Mouse (Mus musculus) intestine, embryonic 15.5 days (tissue): ENCODE data around the gene Olfr391-ps. TPM values are rescaled to one million over a fixed set of nuclear protein-coding genes. Genes with fewer than 3 reads are reported as not detected.

ENCODE experiments used
- ATAC-seq: fragments of 200-750 bp; cut with Nextera tagmentation; 2 replicates; pipeline ENCODE4 v1.8.0; 2017; ENCODE audit warnings: moderate TSS enrichment, moderate library complexity
- H3K27ac ChIP-seq: fragments of 300-500 bp; sonication (generic); 2 replicates; pipeline ENCODE4 v1.5.1; 2015; ENCODE audit warnings: mild to moderate bottlenecking, inconsistent platforms
- H3K27me3 ChIP-seq: fragments of 300-500 bp; sonication (generic); replicated peaks from 2 replicates; pipeline ENCODE4 v1.6.1; 2015; ENCODE audit warnings: inconsistent platforms
- H3K36me3 ChIP-seq: fragments of 300-500 bp; sonication (generic); 2 replicates; pipeline ENCODE4 v1.6.1; 2015; ENCODE audit warnings: inconsistent platforms
- H3K4me1 ChIP-seq: fragments of 300-500 bp; sonication (generic); replicated peaks from 2 replicates; pipeline ENCODE4 v1.6.1; 2015; ENCODE audit warnings: inconsistent platforms
- H3K4me2 ChIP-seq: fragments of 300-500 bp; sonication (generic); replicated peaks from 2 replicates; pipeline ENCODE4 v1.6.1; 2015; ENCODE audit warnings: mild to moderate bottlenecking, inconsistent platforms
- H3K4me3 ChIP-seq: fragments of 300-500 bp; sonication (generic); replicated peaks from 2 replicates; pipeline ENCODE4 v1.5.1; 2015; ENCODE audit warnings: inconsistent platforms
- H3K9ac ChIP-seq: fragments of 300-500 bp; sonication (generic); 2 replicates; pipeline ENCODE4 v1.6.1; 2015; ENCODE audit warnings: inconsistent platforms
- H3K9me3 ChIP-seq: fragments of 300-500 bp; sonication (generic); 2 replicates; pipeline ENCODE4 v1.6.1; 2016; ENCODE audit warnings: inconsistent platforms
- WGBS: fragments of 180-500 bp; shearing (Covaris S2); methylation state at CpG from one replicate; pipeline ENCODE4 v1.1.7; 2015; 5-methylcytosine and 5-hydroxymethylcytosine counted together
- polyA plus RNA-seq: library from polyadenylated mRNA; unstranded; fragments of >200 nt; fragmentation: Nextera tagmentation; extraction: Ambion mirVana; gene quantifications from 2 replicates; pipeline ENCODE4 v1.2.1, GENCODE M21; 2015

Olfr391-ps gene
- polyA plus RNA-seq, result not detected in 2 replicates

- Histone ChIP-seq H3K9me3 (no peaks in the 10 kb centered on the region), H3K36me3 (no peaks in the 10 kb centered on the region), H3K4me1 (no peaks in the 10 kb centered on the region), H3K27ac (no peak within 1 kb of the TSS), H3K4me2 (no peak within 1 kb of the TSS), H3K4me3 (no peak within 1 kb of the TSS), H3K9ac (no peak within 1 kb of the TSS), H3K27me3 (no peaks in the 10 kb centered on the region)
- WGBS, result 24% methylated on average over 1 of the region's 1 CpGs
- no peak for ATAC-seq
These were observed at the start of gene Olfr391-ps for GRCm38 (mm10) chr11:73802952-73803351. Gene Olfr391-ps, minus strand, starts transcription at chr11:73803052.

GRCm38 (mm10) chr11:73851354-73851753 lies 48.5 kb upstream of the Olfr391-ps start, which contains the start of gene Olfr393:
Gene Olfr393, minus strand, starts transcription at chr11:73851454.
- Histone ChIP-seq H3K9ac (no peak within 1 kb of the TSS), H3K27ac (no peak within 1 kb of the TSS), H3K9me3 (no peaks in the 10 kb centered on the region), H3K4me3 (no peak within 1 kb of the TSS), H3K4me2 (no peak within 1 kb of the TSS), H3K4me1 (no peaks in the 10 kb centered on the region), H3K27me3 (no peaks in the 10 kb centered on the region), H3K36me3 (no peaks in the 10 kb centered on the region)
- ATAC-seq, result no peak

GRCm38 (mm10) chr11:73816949-73817348 lies 14.1 kb upstream of the Olfr391-ps start, which contains the start of gene Olfr392:
Gene Olfr392, minus strand, starts transcription at chr11:73817049.
- Histone ChIP-seq H3K36me3 (no peaks in the 10 kb centered on the region), H3K4me2 (no peak within 1 kb of the TSS), H3K4me3 (no peak within 1 kb of the TSS), H3K27ac (no peak within 1 kb of the TSS), H3K9me3 (no peaks in the 10 kb centered on the region), H3K9ac (no peak within 1 kb of the TSS), H3K27me3 (no peaks in the 10 kb centered on the region), H3K4me1 (no peaks in the 10 kb centered on the region)
- no peak for ATAC-seq
- 89% methylated on average over 1 of the region's 1 CpGs for WGBS

GRCm38 (mm10) chr11:73782664-73783063 lies 20.2 kb downstream of the Olfr391-ps start, which contains the start of gene Olfr390:
Gene Olfr390, plus strand, starts transcription at chr11:73782964.
- Histone ChIP-seq H3K27me3 (no peaks in the 10 kb centered on the region), H3K27ac (no peak within 1 kb of the TSS), H3K4me2 (no peak within 1 kb of the TSS), H3K4me3 (no peak within 1 kb of the TSS), H3K36me3 (no peaks in the 10 kb centered on the region), H3K9ac (no peak within 1 kb of the TSS), H3K4me1 (no peaks in the 10 kb centered on the region), H3K9me3 (no peaks in the 10 kb centered on the region)
- no peak for ATAC-seq
- 65% methylated on average over 1 of the region's 1 CpGs for WGBS

GRCm38 (mm10) chr11:73780613-73781012 lies 22.2 kb downstream of the Olfr391-ps start, which contains the start of gene Olfr389:
Gene Olfr389, minus strand, starts transcription at chr11:73780713.
- no peak within 1 kb of the TSS for H3K27ac ChIP-seq
- no peak within 1 kb of the TSS for H3K9ac ChIP-seq
- H3K4me3 ChIP-seq, result no peak within 1 kb of the TSS
- no peaks in the 10 kb centered on the region for H3K9me3 ChIP-seq
- H3K36me3 ChIP-seq, result no peaks in the 10 kb centered on the region
- H3K27me3 ChIP-seq, result no peaks in the 10 kb centered on the region
- no peaks in the 10 kb centered on the region for H3K4me1 ChIP-seq
- ATAC-seq, result no peak
- H3K4me2 ChIP-seq, result no peak within 1 kb of the TSS
- 84% methylated on average over 1 of the region's 1 CpGs for WGBS

- Histone ChIP-seq H3K36me3 (no peaks in the 10 kb centered on the region), H3K4me1 (no peaks in the 10 kb centered on the region), H3K4me2 (no peak overlapping the region), H3K27ac (no peak overlapping the region), H3K9ac (no peak overlapping the region), H3K4me3 (no peak overlapping the region), H3K9me3 (no peaks in the 10 kb centered on the region), H3K27me3 (no peaks in the 10 kb centered on the region)
- ATAC-seq, result no peak
These were observed 43.7 kb downstream of the Olfr391-ps start for GRCm38 (mm10) chr11:73759115-73759514.

Other genes starting within 250 kb of the Olfr391-ps start
- not detected in 2 replicates for gene Olfr385, start 210.0 kb downstream of the Olfr391-ps start, polyA plus RNA-seq
- gene Olfr384, start 204.5 kb downstream of the Olfr391-ps start, polyA plus RNA-seq, result not detected in 2 replicates
- gene Zfp735, start 114.3 kb downstream of the Olfr391-ps start, polyA plus RNA-seq, result not detected in 2 replicates
- gene Olfr389, start 22.3 kb downstream of the Olfr391-ps start, polyA plus RNA-seq, result not detected in 2 replicates
- gene Olfr390, start 20.1 kb downstream of the Olfr391-ps start, polyA plus RNA-seq, result not detected in 2 replicates
- not detected in 2 replicates for gene Olfr392, start 14.0 kb upstream of the Olfr391-ps start, polyA plus RNA-seq
- gene Olfr393, start 48.4 kb upstream of the Olfr391-ps start, polyA plus RNA-seq, result not detected in 2 replicates
- not detected in 2 replicates for gene Olfr394, start 87.7 kb upstream of the Olfr391-ps start, polyA plus RNA-seq
- gene Olfr395, start 106.2 kb upstream of the Olfr391-ps start, polyA plus RNA-seq, result not detected in 2 replicates
- gene Olfr23, start 133.6 kb upstream of the Olfr391-ps start, polyA plus RNA-seq, result not detected in 2 replicates
- not detected in 2 replicates for gene Olfr397, start 157.8 kb upstream of the Olfr391-ps start, polyA plus RNA-seq
- not detected in 2 replicates for gene Olfr398, start 187.4 kb upstream of the Olfr391-ps start, polyA plus RNA-seq